Mouse (Mus musculus) c-Kit-positive CD71-negative TER-119-negative erythroid progenitor cells, embryonic 14.5 days (primary cell): ENCODE measurements around the gene Gm11627.
A peak's percentile ranks its signal among the peaks of the same experiment; 100 is the strongest.

Source experiments
- DNase-seq: peaks from one replicate; pipeline ENCODE4 v3.0.0-alpha.2; 2013; ENCODE audit warnings: low read depth

The Gm11627 gene

DNA sequence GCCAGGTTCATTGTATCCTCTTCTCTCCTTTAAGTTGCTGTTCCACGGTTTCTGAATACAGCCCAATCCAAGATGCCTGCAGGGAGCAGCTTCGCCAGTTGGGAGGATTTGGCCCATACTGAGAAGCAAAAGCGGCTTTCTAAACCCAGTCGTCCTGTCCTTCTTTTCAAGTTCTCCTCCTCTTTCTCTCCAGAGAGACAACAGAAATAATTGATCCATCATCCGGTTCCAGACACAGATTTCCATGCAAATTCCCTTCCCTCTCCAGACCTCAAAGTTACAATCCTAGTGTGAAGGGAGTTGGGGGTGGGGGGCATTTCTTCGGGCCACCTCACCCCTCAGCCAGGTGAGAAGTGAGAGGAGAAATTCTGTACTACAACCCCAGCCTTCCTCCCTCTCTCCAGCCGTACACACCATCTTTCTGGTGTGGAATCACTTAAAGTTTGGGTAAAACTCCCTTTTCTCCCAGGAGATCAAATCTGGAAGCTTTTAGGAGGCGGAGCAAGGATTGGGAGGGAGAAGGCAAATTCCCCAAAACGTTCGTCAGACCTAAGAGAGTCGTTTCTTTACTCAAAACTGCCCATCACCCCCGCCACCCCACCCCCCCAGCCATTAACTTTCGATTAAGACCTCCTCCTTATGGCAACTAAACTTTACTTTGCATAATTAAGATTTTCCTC lies 23.7 kb upstream of the Gm11627 start:
- DNase-seq, result no peak

DNA sequence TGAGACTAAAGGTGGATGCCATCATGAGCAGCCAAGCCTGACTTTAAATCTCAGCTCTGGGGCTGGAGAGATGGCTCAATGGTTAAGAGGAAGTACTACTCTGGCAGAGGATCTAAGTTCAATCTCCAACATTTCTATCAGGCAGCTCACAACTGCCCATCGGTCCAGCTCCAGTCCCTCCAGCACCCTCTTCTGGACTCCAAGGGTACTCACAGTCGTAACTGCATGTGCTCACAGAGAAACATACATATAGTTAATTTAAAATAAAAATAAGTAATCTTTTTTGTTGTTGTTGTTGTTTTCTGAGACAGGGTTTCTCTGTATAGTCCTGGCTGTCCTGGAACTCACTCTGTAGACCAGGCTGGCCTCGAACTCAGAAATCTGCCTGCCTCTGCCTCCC lies 20.7 kb upstream of the Gm11627 start:
- DNase-seq, result peak; percentile 24

- DNase-seq, result no peak
These were observed 16.1 kb upstream of the Gm11627 start for GRCm38 (mm10) chr11:102595341-102595820.

DNA sequence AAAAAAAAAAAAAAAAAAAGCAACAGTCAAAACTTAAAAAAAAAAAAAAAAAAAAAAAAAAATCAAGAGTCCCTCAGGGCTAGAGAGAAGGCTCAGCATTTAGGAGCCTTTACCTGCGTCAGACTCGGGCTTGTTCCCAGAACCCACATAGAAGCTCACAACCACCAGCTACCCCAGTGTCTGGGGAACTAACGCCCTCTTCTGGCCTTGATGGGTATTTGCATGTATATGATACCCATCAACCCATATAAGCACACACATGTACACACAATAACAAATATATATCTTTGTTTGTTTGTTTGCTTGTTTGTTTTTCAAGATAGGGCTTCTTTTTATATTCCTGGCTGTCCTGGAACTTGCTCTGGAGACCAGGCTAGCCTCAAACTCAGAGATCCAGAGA lies 8.3 kb upstream of the Gm11627 start:
- no peak for DNase-seq

GRCm38 (mm10) chr11:102586445-102587130 lies 7.3 kb upstream of the Gm11627 start:
- DNase-seq, result no peak

DNA sequence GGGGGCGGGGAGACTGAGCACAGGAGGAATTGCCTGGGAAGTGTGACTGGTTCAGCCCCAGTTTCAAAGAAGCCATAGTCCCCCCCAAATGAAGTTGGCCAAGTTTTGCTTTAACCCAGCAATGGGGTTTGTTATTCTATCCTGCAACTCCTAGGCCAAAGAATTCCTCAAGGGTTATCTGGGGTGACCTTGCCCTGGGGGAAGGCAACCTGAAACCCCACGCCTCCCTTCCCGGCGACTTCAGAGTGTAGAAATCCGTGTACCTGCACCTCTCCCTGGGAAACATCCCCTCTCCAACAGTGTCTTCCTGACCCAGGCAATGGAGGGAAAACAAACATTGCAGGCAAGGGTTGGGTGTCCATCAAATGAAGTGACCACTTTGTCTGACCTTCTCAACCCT lies 3.5 kb upstream of the Gm11627 start:
- no peak for DNase-seq

DNA sequence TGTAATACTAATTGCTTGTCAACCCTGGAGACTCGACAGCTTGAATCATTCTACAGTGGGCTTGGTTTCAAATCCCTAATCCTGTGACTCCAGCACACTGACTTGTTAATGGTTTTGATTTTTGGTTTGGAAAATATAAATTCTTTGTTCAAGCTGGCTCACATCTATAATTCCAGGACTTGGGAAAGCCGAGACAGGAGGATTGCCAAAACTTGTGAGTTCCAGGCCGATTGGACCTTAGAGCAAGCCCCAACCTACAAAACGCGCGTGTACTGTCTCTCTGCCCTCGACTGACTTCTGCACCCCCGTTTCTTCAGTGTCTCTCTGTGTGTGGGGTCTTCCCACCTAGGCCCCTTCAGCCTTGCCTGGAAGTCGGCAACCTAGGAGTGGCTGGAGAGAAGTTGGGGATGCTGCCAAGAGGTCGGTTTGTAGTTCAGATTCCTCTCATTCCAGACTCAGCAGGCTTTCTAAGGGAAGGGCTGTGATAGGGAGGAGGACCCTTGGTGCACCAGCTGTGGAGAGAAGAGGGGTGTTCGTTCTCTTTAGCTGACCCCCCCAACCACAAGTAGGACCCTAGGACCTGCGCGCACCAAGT lies 2.9 kb upstream of the Gm11627 start:
- DNase-seq, result no peak

- DNase-seq, result no peak
These were observed 2.2 kb upstream of the Gm11627 start for GRCm38 (mm10) chr11:102581281-102582015.

DNA sequence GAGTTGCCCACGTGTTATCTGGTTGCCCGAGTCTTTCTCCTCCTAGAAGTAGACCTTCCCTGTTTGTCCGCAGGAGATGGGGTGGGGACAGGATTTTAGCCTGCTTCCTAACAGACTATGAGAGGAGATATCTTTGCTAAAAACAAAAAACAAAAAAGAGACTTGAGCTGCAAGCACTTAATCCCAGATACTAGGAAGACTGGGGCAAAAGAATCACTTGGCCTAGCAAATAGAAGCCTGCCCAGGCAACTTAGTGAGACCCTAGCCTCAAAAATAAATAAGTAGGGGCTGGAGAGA lies 721 bp upstream of the Gm11627 start:
- DNase-seq, result no peak

- peak; percentile 78 for DNase-seq
These were observed 731 bp downstream of the Gm11627 start for GRCm38 (mm10) chr11:102578341-102579118.

DNA sequence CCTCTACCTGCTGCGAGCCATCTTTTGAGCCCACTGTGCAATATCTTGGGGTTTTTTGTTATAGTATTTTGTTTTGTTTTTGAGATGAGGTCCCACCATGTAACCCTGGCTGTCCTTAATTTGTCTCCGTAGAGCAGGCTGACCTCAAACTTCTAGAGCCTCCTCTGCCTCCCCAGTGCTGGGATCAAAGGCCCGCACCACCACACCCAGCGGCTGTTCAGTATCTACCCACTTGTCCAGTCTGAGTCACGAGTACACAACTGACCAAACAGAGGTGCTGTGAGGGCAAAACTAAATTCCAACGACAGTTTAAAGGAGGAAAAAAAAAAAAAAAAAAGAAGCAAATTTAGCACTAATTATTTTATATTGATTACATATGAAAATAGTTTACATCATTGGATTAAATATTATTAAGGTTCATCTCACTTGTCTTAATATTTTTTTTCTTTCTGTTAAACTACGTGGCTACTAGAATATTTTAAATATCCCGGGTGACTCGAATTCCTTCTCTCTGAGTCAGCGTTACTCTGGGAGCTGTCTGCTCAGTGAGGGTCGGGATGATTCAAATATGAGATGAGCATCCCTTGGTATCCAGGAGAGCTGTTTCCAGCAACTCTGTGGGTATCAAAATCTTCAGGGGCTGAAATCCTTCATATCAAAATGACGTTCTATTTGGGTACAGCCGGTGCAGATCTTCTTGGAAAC lies 3.1 kb downstream of the Gm11627 start:
- no peak for DNase-seq

- no peak for DNase-seq
These were observed 4.2 kb downstream of the Gm11627 start for GRCm38 (mm10) chr11:102575034-102575433.

GRCm38 (mm10) chr11:102572866-102573663 lies 6.2 kb downstream of the Gm11627 start:
- DNase-seq, result peak; percentile 89

DNA sequence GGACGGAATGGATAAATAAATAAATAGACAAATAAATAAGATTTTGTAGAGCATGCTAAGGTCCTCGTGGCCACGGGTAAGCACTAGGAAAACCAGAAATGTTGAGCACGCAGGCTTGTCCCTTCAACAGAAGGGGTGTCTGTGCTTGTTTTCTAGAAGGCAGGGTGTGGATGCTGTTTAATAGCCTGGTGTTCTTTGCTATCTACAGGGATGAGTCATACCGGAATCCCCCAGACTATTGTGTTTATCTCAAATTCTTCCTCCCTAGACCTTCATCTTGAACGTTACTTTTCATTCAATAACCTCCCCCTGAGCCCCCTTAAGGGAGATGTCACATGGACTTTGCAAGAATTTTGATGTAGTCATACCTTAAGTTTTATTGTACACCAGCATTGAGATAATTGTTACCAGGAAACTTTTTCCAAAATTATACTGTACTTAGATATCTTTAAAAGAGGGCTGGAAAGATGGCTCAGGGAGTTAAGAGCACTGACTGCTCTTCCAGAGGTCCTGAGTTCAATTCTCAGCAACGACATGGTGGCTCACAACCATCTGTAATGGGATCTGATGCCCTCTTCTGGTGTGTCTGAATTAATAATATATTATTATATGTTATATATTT lies 10.4 kb downstream of the Gm11627 start:
- DNase-seq, result no peak

DNA sequence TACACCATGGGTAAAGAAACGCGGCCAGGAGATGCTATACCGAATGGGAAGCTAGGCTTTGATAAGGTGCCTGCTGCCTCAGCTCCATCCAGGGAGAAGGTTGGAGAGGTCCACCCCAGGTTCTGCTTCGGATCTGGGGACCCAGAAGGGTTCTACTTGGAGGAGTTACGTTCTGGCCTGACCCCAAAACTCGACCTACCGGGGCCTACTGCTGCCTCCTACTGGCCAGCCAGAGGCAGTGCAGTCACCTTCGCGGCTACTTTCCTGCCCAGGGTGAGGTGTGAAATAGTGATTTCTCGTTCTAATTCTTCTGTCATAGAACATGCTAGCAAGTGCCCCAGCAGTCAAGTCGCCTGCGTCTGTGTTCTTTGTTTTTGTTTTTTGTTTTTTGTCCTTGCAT lies 11.1 kb downstream of the Gm11627 start:
- DNase-seq, result no peak

DNA sequence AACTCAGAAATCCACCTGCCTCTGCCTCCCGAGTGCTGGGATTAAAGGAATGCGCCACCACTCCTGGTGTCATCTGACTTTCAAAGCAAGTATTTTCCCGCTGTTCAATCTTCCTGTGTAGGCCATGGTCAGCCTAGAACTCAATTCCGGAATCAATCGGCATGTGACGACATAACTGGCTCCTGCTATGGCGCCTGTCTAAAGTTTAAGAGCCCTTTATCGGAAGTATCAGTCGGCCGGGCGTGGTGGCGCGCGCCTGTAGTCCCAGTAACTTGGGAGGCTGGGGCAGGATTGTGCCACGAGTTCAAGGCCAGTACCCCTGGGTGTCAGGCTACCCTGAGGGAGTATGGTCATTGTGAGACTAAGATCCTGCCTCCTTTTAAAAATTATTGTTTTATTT lies 11.5 kb downstream of the Gm11627 start:
- no peak for DNase-seq

GRCm38 (mm10) chr11:102567157-102567556 lies 12.1 kb downstream of the Gm11627 start:
- DNase-seq, result no peak

GRCm38 (mm10) chr11:102566290-102566689 lies 13.0 kb downstream of the Gm11627 start:
- DNase-seq, result no peak

DNA sequence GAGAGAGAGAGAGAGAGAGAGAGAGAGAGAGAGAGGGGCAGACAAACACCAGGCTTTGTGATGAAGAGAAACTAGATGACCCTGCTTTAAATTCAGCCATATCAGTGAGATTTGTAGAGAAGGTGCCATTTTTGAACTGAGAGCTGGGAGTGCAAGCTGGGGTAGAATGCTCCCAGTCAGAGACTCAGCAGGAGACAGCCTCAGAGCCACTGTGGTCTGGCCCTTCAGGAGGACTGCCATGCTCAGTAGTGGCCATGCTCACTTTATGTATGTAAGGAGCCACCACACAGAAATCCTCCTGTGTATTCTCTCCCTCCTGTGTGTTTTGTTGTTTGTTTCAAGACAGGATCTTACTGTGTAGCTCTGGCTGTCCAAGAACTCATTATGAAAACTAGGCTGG lies 13.5 kb downstream of the Gm11627 start:
- DNase-seq, result no peak
